Mouse (Mus musculus) cerebellum, postnatal 4 days (tissue): ENCODE measurements around the gene Cox6a1.
"Not testable (repeated sequence)": the region's sequence is repeated elsewhere in the genome, so short reads cannot be mapped to it uniquely, and the experiment has no call there.

Experiments used
- DNase-seq, 2 experiments: peaks; one replicate each; pipeline ENCODE4 v3.0.0; 2022; ENCODE audit warnings: low spot score in 2 of 2, mixed read lengths in 1 of 2

The Cox6a1 gene

GRCm38 (mm10) chr5:115347564-115347963 is 1.2 kb downstream of the Cox6a1 start:
- DNase-seq = peak; percentile 56 to 79

GRCm38 (mm10) chr5:115341314-115342165 is 7.2 kb downstream of the Cox6a1 start:
- no peak for DNase-seq

GRCm38 (mm10) chr5:115340577-115341313 is 8.0 kb downstream of the Cox6a1 start, which contains the start of the genes Gatc and Triap1:
Gene Gatc (minus strand): TSS chr5:115341178.
Gene Triap1 (plus strand): TSS chr5:115341225.
- peak; percentile 83 to 90 for DNase-seq

GRCm38 (mm10) chr5:115340007-115340406 is 8.8 kb downstream of the Cox6a1 start:
- no peak for DNase-seq

- DNase-seq = no peak
Observed at GRCm38 (mm10) chr5:115333626-115334025, 15.2 kb downstream of the Cox6a1 start.

GRCm38 (mm10) chr5:115330955-115331354 is 17.8 kb downstream of the Cox6a1 start:
- no peak for DNase-seq

- peak in 1 of 2 experiments; percentile 44 for DNase-seq
Observed at GRCm38 (mm10) chr5:115327610-115328548, 20.9 kb downstream of the Cox6a1 start.

- DNase-seq = peak; percentile 95 to 97
Observed at GRCm38 (mm10) chr5:115326875-115327609, 21.7 kb downstream of the Cox6a1 start, which contains the start of gene Srsf9. Gene Srsf9 (plus strand): TSS chr5:115327177.

GRCm38 (mm10) chr5:115326256-115326831 is 22.4 kb downstream of the Cox6a1 start:
- no peak for DNase-seq

GRCm38 (mm10) chr5:115319004-115319940 is 29.5 kb downstream of the Cox6a1 start:
- peak; percentile 34 to 60 for DNase-seq

GRCm38 (mm10) chr5:115317645-115318328 is 31.0 kb downstream of the Cox6a1 start:
- no peak for DNase-seq

- DNase-seq = no peak
Observed at GRCm38 (mm10) chr5:115316968-115317644, 31.7 kb downstream of the Cox6a1 start.

- DNase-seq = no peak
Observed at GRCm38 (mm10) chr5:115313668-115313943, 35.2 kb downstream of the Cox6a1 start.

GRCm38 (mm10) chr5:115312816-115313667 is 35.7 kb downstream of the Cox6a1 start:
- DNase-seq = no peak

- DNase-seq = no peak
Observed at GRCm38 (mm10) chr5:115312354-115312753, 36.4 kb downstream of the Cox6a1 start.

- not testable (repeated sequence) for DNase-seq
Observed at GRCm38 (mm10) chr5:115302190-115302589, 46.6 kb downstream of the Cox6a1 start.

GRCm38 (mm10) chr5:115301615-115302014 is 47.2 kb downstream of the Cox6a1 start:
- DNase-seq = no peak
